Mouse (Mus musculus): ENCODE results near the gene Tfdp2.

DNA sequence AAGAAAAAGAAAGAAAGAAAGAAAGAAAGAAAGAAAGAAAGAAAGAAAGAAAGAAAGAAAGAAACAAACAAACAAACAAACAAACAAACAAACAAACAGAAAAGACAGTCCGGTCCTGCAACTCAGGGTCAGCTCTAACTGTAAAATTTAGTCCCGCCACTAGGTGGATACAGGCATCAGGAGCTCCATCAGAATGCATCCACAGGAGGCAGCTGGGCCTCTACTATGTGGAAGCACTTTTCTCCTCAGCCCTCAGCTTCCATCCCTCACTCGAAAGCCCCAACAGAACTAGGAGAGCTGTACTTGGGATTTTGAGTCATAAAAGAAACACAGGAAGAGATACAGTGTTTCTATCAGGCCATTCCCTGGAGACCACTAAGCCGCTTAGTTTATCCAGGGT is 153.9 kb downstream of the Tfdp2 start:
- TF ChIP-seq GATA1 (IDR thresholded peaks at IDR 0.05; ENCODE audit: low read length) (no peak), TAL1 (IDR thresholded peaks at IDR 0.05; ENCODE audit: low read length) (no peak)

Measured in erythroblast, embryonic 14.5 days (primary cell).